In the genomic region with DNA sequence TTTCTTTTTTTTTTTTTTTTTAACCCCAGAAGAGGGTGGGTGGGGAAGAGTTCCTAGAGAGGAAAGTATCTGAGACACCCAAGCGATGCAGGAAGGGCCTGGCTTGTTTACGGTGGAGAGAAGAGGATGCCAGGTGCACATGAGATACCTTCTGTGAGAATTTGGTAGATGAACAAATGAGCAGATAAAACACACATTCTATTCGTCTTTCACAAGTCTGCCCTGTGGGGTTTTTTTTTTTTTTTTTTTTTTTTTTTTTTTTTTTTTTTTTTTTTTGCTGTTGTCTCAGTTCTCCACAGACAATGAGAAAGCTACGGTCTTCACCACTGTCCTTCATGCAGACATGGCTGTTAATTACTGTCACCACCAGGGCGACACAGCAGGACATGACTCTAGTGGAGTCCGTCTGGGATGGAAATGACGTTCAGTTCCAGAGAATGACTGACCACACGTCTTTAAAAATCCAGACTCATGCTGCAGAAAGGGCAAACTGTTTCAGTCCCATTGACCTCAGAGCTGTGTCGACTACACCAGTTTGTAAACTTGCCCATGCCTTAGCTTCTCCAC, we compare ENCODE assay signal across 8 mouse cellular contexts.
DNase-seq lines count a peak whose midpoint lies in the region; ATAC-seq and TF ChIP-seq lines count a peak whose summit lies in the region.
"Had no signal": no experiment of that assay in that cellular context is flagged by ENCODE, and none has a peak within 500 bp of the region (broad histone marks: within the 10 kb centered on the region; RNA-seq: fewer than 3 reads in every experiment).

No protein-coding gene starts in this region.

- peaks cover 4% of the 10 kb centered on the region; the same call in 1 of the 2 replicates for H3K4me1 ChIP-seq in embryonic facial prominence, embryonic 15.5 days
- H3K4me1 ChIP-seq in limb, embryonic 10.5 days = peaks cover 33% of the 10 kb centered on the region
- H3K4me1 ChIP-seq: liver, embryonic 15.5 days had no signal

- no peak overlapping the region for H3K27ac ChIP-seq in layer of hippocampus, adult 2 months
- no peak overlapping the region for H3K27ac ChIP-seq in embryonic facial prominence, embryonic 15.5 days (replicated peaks)
- H3K27ac ChIP-seq in limb, embryonic 10.5 days = no peak overlapping the region
- H3K27ac ChIP-seq: liver, embryonic 15.5 days had no signal

- no peak for TF ChIP-seq CTCF in layer of hippocampus, adult 2 months (conservative IDR thresholded peaks at IDR 0.05)

- H3K9me3 ChIP-seq in embryonic facial prominence, embryonic 15.5 days (replicated peaks) = no peaks in the 10 kb centered on the region
- H3K9me3 ChIP-seq in limb, embryonic 10.5 days (replicated peaks) = no peaks in the 10 kb centered on the region
- H3K9me3 ChIP-seq: liver, embryonic 15.5 days had no signal

- H3K9ac ChIP-seq in embryonic facial prominence, embryonic 15.5 days = no peak overlapping the region
- H3K9ac ChIP-seq: liver, embryonic 15.5 days had no signal

- DNase-seq in layer of hippocampus, adult 2 months (ENCODE audit: low spot score in 2 of 2) = no peak
- DNase-seq in layer of hippocampus, postnatal 36 days = no peak
- peak; percentile 36 for DNase-seq in limb, embryonic 10.5 days (ENCODE audit: low spot score)
- DNase-seq in retina, postnatal 1 day = peak; percentile 54
- DNase-seq in thymus, postnatal 10 days (ENCODE audit: low spot score in 2 of 2) = no peak
- no peak for DNase-seq in natural killer cell, adult 2 months (ENCODE audit: low spot score in 2 of 2)

- peak overlapping the region; percentile 48; the same call in 1 of the 2 replicates for H3K4me3 ChIP-seq in layer of hippocampus, adult 2 months
- peak overlapping the region; percentile 37 for H3K4me3 ChIP-seq in embryonic facial prominence, embryonic 15.5 days (replicated peaks)
- H3K4me3 ChIP-seq in limb, embryonic 10.5 days = peak overlapping the region; percentile 37
- H3K4me3 ChIP-seq: liver, embryonic 15.5 days had no signal

- H3K4me2 ChIP-seq in embryonic facial prominence, embryonic 15.5 days (replicated peaks) = peak overlapping the region; percentile 56

- no peaks in the 10 kb centered on the region for H3K36me3 ChIP-seq in embryonic facial prominence, embryonic 15.5 days
- H3K36me3 ChIP-seq in limb, embryonic 10.5 days = no peaks in the 10 kb centered on the region
- H3K36me3 ChIP-seq: liver, embryonic 15.5 days had no signal

- 20% methylated on average over 9 of the region's 9 CpGs for WGBS in embryonic facial prominence, embryonic 15.5 days
- WGBS in limb, embryonic 10.5 days = 17% methylated on average over 9 of the region's 9 CpGs

- H3K27me3 ChIP-seq in embryonic facial prominence, embryonic 15.5 days = peaks cover 13% of the 10 kb centered on the region
- H3K27me3 ChIP-seq in limb, embryonic 10.5 days (ENCODE audit: low read depth, poor library complexity, severe bottlenecking) = peaks cover 49% of the 10 kb centered on the region

- ATAC-seq in embryonic facial prominence, embryonic 15.5 days (ENCODE audit: insufficient number of reproducible peaks, low FRiP score, low TSS enrichment, low read depth) = no peak

Comparison
In these comparisons a context has a peak if more than half of its experiments do, and no peak if none do; other contexts are left out.
1. DNase-seq: peak in limb, embryonic 10.5 days (single experiment) and retina, postnatal 1 day (single experiment); none in layer of hippocampus, adult 2 months (0 of 2), layer of hippocampus, postnatal 36 days (0 of 2), thymus, postnatal 10 days (0 of 2) and natural killer cell, adult 2 months (0 of 2).
2. Peak in every context shown above with its lines, with median percentiles within 50 percentile points of each other: H3K4me3 ChIP-seq.